Mouse (Mus musculus): ENCODE measurements around the gene Tysnd1.

The Tysnd1 gene

GRCm38 (mm10) chr10:61693563-61693962 lies 1.8 kb upstream of the Tysnd1 start:
- no peak for DNase-seq

- DNase-seq: peak; percentile 42
These were observed 617 bp downstream of the Tysnd1 start for GRCm38 (mm10) chr10:61695703-61696559.

- no peak for DNase-seq
These were observed 1.2 kb downstream of the Tysnd1 start for GRCm38 (mm10) chr10:61696560-61696823.

GRCm38 (mm10) chr10:61697028-61697427 lies 1.7 kb downstream of the Tysnd1 start:
- no peak for DNase-seq

GRCm38 (mm10) chr10:61704663-61705062 lies 9.3 kb downstream of the Tysnd1 start:
- DNase-seq: no peak

GRCm38 (mm10) chr10:61706412-61707375 lies 11.4 kb downstream of the Tysnd1 start:
- DNase-seq: no peak

GRCm38 (mm10) chr10:61713601-61714000 lies 18.3 kb downstream of the Tysnd1 start:
- no peak for DNase-seq

GRCm38 (mm10) chr10:61714146-61714545 lies 18.8 kb downstream of the Tysnd1 start:
- DNase-seq: no peak

- DNase-seq: peak; percentile 6
These were observed 19.6 kb downstream of the Tysnd1 start, which contains the start of gene Aifm2 for GRCm38 (mm10) chr10:61714771-61715461. Gene Aifm2 (plus strand): TSS chr10:61715263.

- no peak for DNase-seq
These were observed 20.1 kb downstream of the Tysnd1 start for GRCm38 (mm10) chr10:61715462-61715837.

- DNase-seq: no peak
These were observed 20.9 kb downstream of the Tysnd1 start for GRCm38 (mm10) chr10:61715996-61716864.

- DNase-seq: no peak
These were observed 22.3 kb downstream of the Tysnd1 start for GRCm38 (mm10) chr10:61717406-61718296.

GRCm38 (mm10) chr10:61720331-61720730 lies 25.0 kb downstream of the Tysnd1 start:
- no peak for DNase-seq

GRCm38 (mm10) chr10:61722215-61722614 lies 26.9 kb downstream of the Tysnd1 start:
- no peak for DNase-seq

- no peak for DNase-seq
These were observed 28.0 kb downstream of the Tysnd1 start for GRCm38 (mm10) chr10:61723271-61723670.

- no peak for DNase-seq
These were observed 33.9 kb downstream of the Tysnd1 start for GRCm38 (mm10) chr10:61729181-61729580.

GRCm38 (mm10) chr10:61730171-61730570 lies 34.9 kb downstream of the Tysnd1 start:
- no peak for DNase-seq

- DNase-seq: peak; percentile 26
These were observed 39.1 kb downstream of the Tysnd1 start for GRCm38 (mm10) chr10:61734377-61734776.

GRCm38 (mm10) chr10:61736671-61737078 lies 41.4 kb downstream of the Tysnd1 start:
- DNase-seq: no peak

- no peak for DNase-seq
These were observed 42.2 kb downstream of the Tysnd1 start for GRCm38 (mm10) chr10:61737537-61737936.

GRCm38 (mm10) chr10:61738126-61738525 lies 42.8 kb downstream of the Tysnd1 start:
- DNase-seq: no peak
